Mouse (Mus musculus): ENCODE measurements around the gene Ccdc85a. TPM values are rescaled to one million over a fixed set of nuclear protein-coding genes. Genes with fewer than 3 reads are reported as not detected.

Ccdc85a gene
- polyA plus RNA-seq (2012; fragmentation: generic; extraction: Trizol) = under 1 TPM in 1 of 2 experiments, not detected in 1; 0.02 TPM

GRCm38 (mm10) chr11:28583911-28584434, at the start of gene Ccdc85a:
Gene Ccdc85a (minus strand): TSS chr11:28584324.

GRCm38 (mm10) chr11:28339224-28340150, 244.6 kb downstream of the Ccdc85a start, which contains the start of gene Gm6685:
Gene Gm6685 (minus strand): TSS chr11:28339867.

Other genes starting within 250 kb of the Ccdc85a start
- 1 to 10 TPM in 1 of 2 experiments, under 1 TPM in 1; 0.28 to 2.6 TPM for gene Gm6685, start 244.5 kb downstream of the Ccdc85a start, polyA plus RNA-seq (2012; fragmentation: generic; extraction: Trizol)

All from C3H10T1/2 (cell line).